16 mouse cellular contexts compared by ENCODE assay signal in the genomic region with DNA sequence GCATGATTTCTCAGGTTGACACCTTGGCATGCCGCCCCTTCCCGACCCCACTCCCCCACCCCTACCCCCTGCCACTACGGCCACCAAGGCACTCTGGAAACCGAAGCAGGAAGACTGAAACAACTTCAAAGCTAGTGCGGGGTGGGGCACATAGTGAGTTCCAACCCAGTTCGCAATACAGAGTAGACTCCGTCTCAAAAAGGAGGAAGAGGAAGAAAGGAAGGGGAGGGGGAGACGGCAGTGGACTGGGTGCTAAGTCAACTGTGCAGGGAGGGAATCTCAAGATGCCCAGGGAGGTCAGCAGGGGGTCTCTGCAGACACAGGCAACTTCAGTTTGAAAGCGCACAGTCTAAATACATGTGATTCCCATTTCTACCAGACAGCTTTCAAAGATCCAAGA. TPM values are rescaled to one million over a fixed set of nuclear protein-coding genes. Genes with fewer than 3 reads are reported as not detected.
DNase-seq lines count a peak whose midpoint lies in the region; ATAC-seq lines count a peak whose summit lies in the region.
"Had no signal": no experiment of that assay in that cellular context is flagged by ENCODE, and none has a peak within 500 bp of the region (broad histone marks: within the 10 kb centered on the region; RNA-seq: fewer than 3 reads in every experiment).

No protein-coding gene starts in this region.

- WGBS in liver, embryonic 11.5 days: 15% methylated on average over 9 of the region's 9 CpGs
- 36% methylated on average over 9 of the region's 9 CpGs for WGBS in embryonic facial prominence, embryonic 12.5 days
- whole genome bisulfite sequencing in limb, embryonic 11.5 days: 21% methylated on average over 9 of the region's 9 CpGs

- H3K36me3 ChIP-seq in liver, embryonic 11.5 days (ENCODE audit: control insufficient read depth, insufficient read depth, low read length): no peaks in the 10 kb centered on the region
- H3K36me3 ChIP-seq in embryonic facial prominence, embryonic 12.5 days: no peaks in the 10 kb centered on the region
- no peaks in the 10 kb centered on the region for H3K36me3 ChIP-seq in limb, embryonic 11.5 days (ENCODE audit: control insufficient read depth, insufficient read depth, low read length)
- H3K36me3 ChIP-seq: embryonic facial prominence, embryonic 15.5 days; G1E had no signal

- no peak for ATAC-seq in liver, embryonic 11.5 days (replicated peaks; ENCODE audit: low FRiP score)
- no peak for ATAC-seq in embryonic facial prominence, embryonic 12.5 days (ENCODE audit: insufficient number of reproducible peaks, insufficient read depth, low FRiP score, low TSS enrichment)
- ATAC-seq in limb, embryonic 11.5 days (ENCODE audit: insufficient number of reproducible peaks, low FRiP score, low TSS enrichment, low read depth): 0 out of 2 replicates have a peak, but pooled peaks have one; percentile 16
- ATAC-seq in megakaryocyte progenitor cell, adult 5-6 weeks (replicated peaks; ENCODE audit: poor library complexity): peak; percentile 56
- ATAC-seq: forebrain, embryonic 14.5 days; hindbrain, postnatal 0 days had no signal

- H3K4me3 ChIP-seq in liver, embryonic 11.5 days (ENCODE audit: low read depth, low read length): no peak overlapping the region
- H3K4me3 ChIP-seq in embryonic facial prominence, embryonic 12.5 days: no peak overlapping the region
- no peak overlapping the region for H3K4me3 ChIP-seq in limb, embryonic 11.5 days (ENCODE audit: low read depth, low read length)
- H3K4me3 ChIP-seq: embryonic facial prominence, embryonic 15.5 days had no signal

- DNase-seq in liver, embryonic 11.5 days (ENCODE audit: low spot score): no peak
- no peak for DNase-seq in liver
- DNase-seq in limb, embryonic 11.5 days (ENCODE audit: low spot score): no peak
- no peak for DNase-seq in embryo, embryonic 10 days (ENCODE audit: low spot score)
- DNase-seq in right cerebral cortex, postnatal 4 days: no peak
- DNase-seq in left cerebral cortex, postnatal 36 days (ENCODE audit: low spot score in 2 of 2): no peak
- DNase-seq: cerebellum, adult 9-10 months; gastrocnemius, postnatal 14 days; spleen, adult 18-20 months; thymus, adult 2 months had no signal

- intact Hi-C loops in left cerebral cortex, postnatal 36 days (cut with DNase I): no loop called here

- no peak overlapping the region for H3K9ac ChIP-seq in liver, embryonic 11.5 days (ENCODE audit: low read depth, low read length)
- 0 out of 2 replicates have a peak overlapping the region, but pooled peaks have one; percentile 0 for H3K9ac ChIP-seq in embryonic facial prominence, embryonic 12.5 days
- no peak overlapping the region for H3K9ac ChIP-seq in limb, embryonic 11.5 days (ENCODE audit: low read length)
- H3K9ac ChIP-seq: embryonic facial prominence, embryonic 15.5 days had no signal

- no peaks in the 10 kb centered on the region for H3K9me3 ChIP-seq in liver, embryonic 11.5 days (ENCODE audit: control insufficient read depth, low read length)
- H3K9me3 ChIP-seq in embryonic facial prominence, embryonic 12.5 days: no peaks in the 10 kb centered on the region
- H3K9me3 ChIP-seq in limb, embryonic 11.5 days (ENCODE audit: control insufficient read depth, low read length): no peaks in the 10 kb centered on the region
- H3K9me3 ChIP-seq: embryonic facial prominence, embryonic 15.5 days had no signal

- peak overlapping the region; percentile 34 for H3K4me2 ChIP-seq in liver, embryonic 11.5 days
- no peak overlapping the region for H3K4me2 ChIP-seq in embryonic facial prominence, embryonic 12.5 days (replicated peaks)
- no peak overlapping the region for H3K4me2 ChIP-seq in limb, embryonic 11.5 days (ENCODE audit: low read depth, severe bottlenecking)
- H3K4me2 ChIP-seq: embryonic facial prominence, embryonic 15.5 days had no signal

- no peaks in the 10 kb centered on the region for H3K27me3 ChIP-seq in liver, embryonic 11.5 days (replicated peaks; ENCODE audit: control insufficient read depth, insufficient read depth, low read length)
- no peaks in the 10 kb centered on the region for H3K27me3 ChIP-seq in embryonic facial prominence, embryonic 12.5 days
- H3K27me3 ChIP-seq in limb, embryonic 11.5 days (ENCODE audit: control insufficient read depth, insufficient read depth, low read length): no peaks in the 10 kb centered on the region
- H3K27me3 ChIP-seq: embryonic facial prominence, embryonic 15.5 days had no signal

- peaks cover 6% of the 10 kb centered on the region for H3K4me1 ChIP-seq in liver, embryonic 11.5 days (replicated peaks; ENCODE audit: control insufficient read depth, insufficient read depth, low read length)
- H3K4me1 ChIP-seq in embryonic facial prominence, embryonic 12.5 days: peaks cover 14% of the 10 kb centered on the region
- H3K4me1 ChIP-seq in limb, embryonic 11.5 days (ENCODE audit: control insufficient read depth, insufficient read depth, low read length): peaks cover 17% of the 10 kb centered on the region

- no peak overlapping the region for H3K27ac ChIP-seq in liver, embryonic 11.5 days (ENCODE audit: low read depth, low read length)
- no peak overlapping the region for H3K27ac ChIP-seq in embryonic facial prominence, embryonic 12.5 days
- no peak overlapping the region for H3K27ac ChIP-seq in limb, embryonic 11.5 days (replicated peaks; ENCODE audit: low read depth, low read length)
- H3K27ac ChIP-seq: embryonic facial prominence, embryonic 15.5 days; hindbrain, postnatal 0 days had no signal

RNA-seq across cellular contexts. Expression of a gene that starts 7.0 kb away (rescaled TPM):
- 1.2 and 1.7 TPM in 2 replicates for polyA plus RNA-seq in liver, embryonic 11.5 days (2014; fragmentation: Nextera tagmentation; extraction: Ambion mirVana)
- 6.5 and 7.9 TPM in 2 replicates for polyA plus RNA-seq in embryonic facial prominence, embryonic 12.5 days (2016; fragmentation: Nextera tagmentation; extraction: Ambion mirVana)
- polyA plus RNA-seq in limb, embryonic 11.5 days (2014; fragmentation: Nextera tagmentation; extraction: Ambion mirVana): 5.2 and 5.8 TPM in 2 replicates
- 3.2 and 4.2 TPM in 2 replicates for total RNA-seq in megakaryocyte progenitor cell, adult 5-6 weeks (2015)
- 2.7 and 2.8 TPM in 2 replicates for total RNA-seq in megakaryocyte progenitor cell, adult 5-6 weeks (2017)
- 10 to 100 TPM; 47.9 to 50.6 TPM for total RNA-seq in left cerebral cortex, postnatal 36 days (2021)
- polyA plus RNA-seq: G1E had no signal

Comparison
In these comparisons a context has a peak if more than half of its experiments do, and no peak if none do; other contexts are left out.
1. ATAC-seq: peak in limb, embryonic 11.5 days (single experiment) and megakaryocyte progenitor cell, adult 5-6 weeks (single experiment); none in liver, embryonic 11.5 days (single experiment) and embryonic facial prominence, embryonic 12.5 days (single experiment).